In the genomic region with DNA sequence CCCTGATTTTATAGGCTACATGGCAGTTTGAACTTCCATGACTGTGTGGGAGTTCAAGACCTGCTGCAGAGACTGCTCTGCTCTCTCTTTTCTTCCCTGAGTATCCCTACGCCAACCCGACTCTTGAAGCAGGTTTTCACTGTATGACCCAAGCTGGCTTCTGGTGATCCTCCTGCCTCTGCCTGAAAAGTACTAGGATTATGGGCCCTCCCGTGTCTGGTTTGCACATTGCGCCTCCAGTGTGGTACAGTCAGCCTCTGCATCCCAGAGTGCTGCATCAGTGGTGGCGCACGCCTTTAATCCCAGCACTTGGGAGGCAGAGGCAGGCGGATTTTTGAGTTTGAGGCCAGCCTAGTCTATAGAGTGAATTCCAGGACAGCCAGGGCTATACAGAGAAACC, we compare ENCODE assay signal across 9 mouse cellular contexts. TPM values are rescaled to one million over a fixed set of nuclear protein-coding genes. Genes with fewer than 3 reads are reported as not detected.
A peak's percentile ranks its signal among the peaks of the same experiment; 100 is the strongest.
DNase-seq lines count a peak whose midpoint lies in the region; ATAC-seq and TF ChIP-seq lines count a peak whose summit lies in the region.
"Had no signal": no experiment of that assay in that cellular context is flagged by ENCODE, and none has a peak within 500 bp of the region (broad histone marks: within the 10 kb centered on the region; RNA-seq: fewer than 3 reads in every experiment).

No protein-coding gene starts in this region.

- 92% methylated on average over 7 of the region's 7 CpGs for WGBS in forebrain, embryonic 14.5 days
- WGBS in liver, embryonic 13.5 days (ENCODE audit: insufficient replicate concordance), result 87% methylated on average over 7 of the region's 7 CpGs

- no peaks in the 10 kb centered on the region for H3K27me3 ChIP-seq in forebrain, embryonic 14.5 days (replicated peaks; ENCODE audit: control insufficient read depth, insufficient read depth, low read length)
- no peaks in the 10 kb centered on the region for H3K27me3 ChIP-seq in liver, embryonic 13.5 days

- peak overlapping the region; percentile 84; the same call in 1 of the 2 replicates for H3K9ac ChIP-seq in forebrain, embryonic 14.5 days (ENCODE audit: low read length)
- H3K9ac ChIP-seq in liver, embryonic 13.5 days, result no peak overlapping the region

- no peak for ATAC-seq in forebrain, embryonic 14.5 days
- no peak for ATAC-seq in liver, embryonic 13.5 days (ENCODE audit: low read depth)

- H3K4me2 ChIP-seq in forebrain, embryonic 14.5 days (ENCODE audit: low read length), result peak overlapping the region; percentile 93
- H3K4me2 ChIP-seq in liver, embryonic 13.5 days, result peak overlapping the region; percentile 95

- H3K27ac ChIP-seq in gastrocnemius, adult 2 months, result no peak overlapping the region
- H3K27ac ChIP-seq in forebrain, embryonic 14.5 days (ENCODE audit: low read depth, low read length), result no peak overlapping the region
- H3K27ac ChIP-seq in liver, embryonic 13.5 days, result no peak overlapping the region

- intact Hi-C loops in gastrocnemius, adult 2 months (cut with DNase I), result loop anchor here (5.0 to 10.0 kb wide), 2 partner anchors 47 to 105 kb away; a partner anchor contains a TSS
- intact Hi-C loops in gastrocnemius, postnatal 36 days (cut with DNase I), result loop anchor here (5.0 kb wide), 1 partner anchor 63 kb away; no protein-coding TSS in a partner anchor
- intact Hi-C loops in left cerebral cortex, postnatal 25 days (cut with DNase I), result loop anchor here (2.0 kb wide), 1 partner anchor 51 kb away; no protein-coding TSS in a partner anchor

- H3K4me3 ChIP-seq in gastrocnemius, adult 2 months, result peak overlapping the region; percentile 80; the same call in 1 of the 2 replicates
- no peak overlapping the region for H3K4me3 ChIP-seq in forebrain, embryonic 14.5 days (ENCODE audit: low read depth, low read length)
- H3K4me3 ChIP-seq in liver, embryonic 13.5 days (replicated peaks), result peak overlapping the region; percentile 79

- H3K9me3 ChIP-seq in forebrain, embryonic 14.5 days (replicated peaks; ENCODE audit: control insufficient read depth, low read length), result no peaks in the 10 kb centered on the region
- no peaks in the 10 kb centered on the region for H3K9me3 ChIP-seq in liver, embryonic 13.5 days (replicated peaks)

- no peak for TF ChIP-seq CTCF in gastrocnemius, adult 2 months (IDR thresholded peaks at IDR 0.05)

- H3K36me3 ChIP-seq in forebrain, embryonic 14.5 days (ENCODE audit: control insufficient read depth, insufficient read depth, low read length), result no peaks in the 10 kb centered on the region
- H3K36me3 ChIP-seq in liver, embryonic 13.5 days, result no peaks in the 10 kb centered on the region

- H3K4me1 ChIP-seq in forebrain, embryonic 14.5 days (ENCODE audit: control insufficient read depth, insufficient read depth, low read length), result peaks cover 10% of the 10 kb centered on the region
- H3K4me1 ChIP-seq in liver, embryonic 13.5 days (replicated peaks), result peaks cover 32% of the 10 kb centered on the region

- no peak for DNase-seq in gastrocnemius, adult 2 months
- DNase-seq in gastrocnemius, postnatal 36 days, result no peak
- peak; percentile 42 for DNase-seq in 416B (ENCODE audit: low read depth)
- DNase-seq in forebrain, embryonic 14.5 days (ENCODE audit: low spot score), result no peak
- no peak for DNase-seq in liver, embryonic 13.5 days
- DNase-seq in left cerebral cortex, postnatal 25 days (ENCODE audit: low spot score in 2 of 2), result no peak
- DNase-seq in gastrocnemius, adult 18-20 months (ENCODE audit: low spot score), result no peak
- DNase-seq in lung, postnatal 25 days (ENCODE audit: low spot score), result no peak
- DNase-seq: adrenal gland, postnatal 14 days had no signal

RNA-seq across cellular contexts. Expression of a gene that starts 1.6 kb away (rescaled TPM):
- 1 to 10 TPM; 6.2 to 9.9 TPM for total RNA-seq in gastrocnemius, adult 2 months (2021)
- 1 to 10 TPM; 6.4 to 8.8 TPM for total RNA-seq in gastrocnemius, postnatal 36 days (2021)
- polyA plus RNA-seq in forebrain, embryonic 14.5 days (2014; fragmentation: Nextera tagmentation; extraction: Ambion mirVana), result 34.2 and 42.5 TPM in 2 replicates
- 39.5 and 45.2 TPM in 2 replicates for polyA plus RNA-seq in liver, embryonic 13.5 days (2015; fragmentation: Nextera tagmentation; extraction: Ambion mirVana)
- 10 to 100 TPM; 18.4 to 18.8 TPM for total RNA-seq in left cerebral cortex, postnatal 25 days (2021)
- total RNA-seq in gastrocnemius, adult 18-20 months (2021), result 1 to 10 TPM; 9.0 to 9.4 TPM

RNA-seq across cellular contexts. Expression of a gene that starts 1.6 kb away (rescaled TPM):
- total RNA-seq in gastrocnemius, adult 2 months (2021), result 1 to 10 TPM; 1.7 to 2.1 TPM
- 1 to 10 TPM; 1.5 to 1.7 TPM for total RNA-seq in gastrocnemius, postnatal 36 days (2021)
- 2.1 and 2.3 TPM in 2 replicates for polyA plus RNA-seq in forebrain, embryonic 14.5 days (2014; fragmentation: Nextera tagmentation; extraction: Ambion mirVana)
- 1.3 TPM in 2 replicates for polyA plus RNA-seq in liver, embryonic 13.5 days (2015; fragmentation: Nextera tagmentation; extraction: Ambion mirVana)
- 1 to 10 TPM; 6.7 to 7.4 TPM for total RNA-seq in left cerebral cortex, postnatal 25 days (2021)
- total RNA-seq in gastrocnemius, adult 18-20 months (2021), result 1 to 10 TPM; 1.9 to 2.2 TPM

RNA-seq across cellular contexts. Expression of a gene that starts 7.9 kb away (rescaled TPM):
- total RNA-seq in gastrocnemius, adult 2 months (2021), result not detected
- not detected for total RNA-seq in gastrocnemius, postnatal 36 days (2021)
- polyA plus RNA-seq in forebrain, embryonic 14.5 days (2014; fragmentation: Nextera tagmentation; extraction: Ambion mirVana), result 0.36 and 0.57 TPM in 2 replicates
- polyA plus RNA-seq in liver, embryonic 13.5 days (2015; fragmentation: Nextera tagmentation; extraction: Ambion mirVana), result not detected in 2 replicates
- under 1 TPM; 0.64 to 0.87 TPM for total RNA-seq in left cerebral cortex, postnatal 25 days (2021)
- total RNA-seq in gastrocnemius, adult 18-20 months (2021), result not detected

RNA-seq across cellular contexts. Expression of a gene that starts 46.7 kb away (rescaled TPM):
- total RNA-seq in gastrocnemius, adult 2 months (2021), result under 1 TPM; 0.41 to 0.73 TPM
- total RNA-seq in gastrocnemius, postnatal 36 days (2021), result under 1 TPM; 0.51 to 0.72 TPM
- 0.16 and 0.25 TPM in 2 replicates for polyA plus RNA-seq in forebrain, embryonic 14.5 days (2014; fragmentation: Nextera tagmentation; extraction: Ambion mirVana)
- polyA plus RNA-seq in liver, embryonic 13.5 days (2015; fragmentation: Nextera tagmentation; extraction: Ambion mirVana), result 0.83 and 1.0 TPM in 2 replicates
- total RNA-seq in left cerebral cortex, postnatal 25 days (2021), result under 1 TPM; 0.18 to 0.64 TPM
- 1 to 10 TPM in 1 of 2 experiments, under 1 TPM in 1; 0.57 to 1.5 TPM for total RNA-seq in gastrocnemius, adult 18-20 months (2021)

RNA-seq across cellular contexts. Expression of a gene that starts 51.2 kb away (rescaled TPM):
- total RNA-seq in gastrocnemius, adult 2 months (2021), result 10 to 100 TPM; 17.1 to 17.9 TPM
- total RNA-seq in gastrocnemius, postnatal 36 days (2021), result 10 to 100 TPM; 14.9 to 15.5 TPM
- 9.2 and 13.0 TPM in 2 replicates for polyA plus RNA-seq in forebrain, embryonic 14.5 days (2014; fragmentation: Nextera tagmentation; extraction: Ambion mirVana)
- polyA plus RNA-seq in liver, embryonic 13.5 days (2015; fragmentation: Nextera tagmentation; extraction: Ambion mirVana), result 1.3 and 1.6 TPM in 2 replicates
- 10 to 100 TPM; 76.2 to 78.6 TPM for total RNA-seq in left cerebral cortex, postnatal 25 days (2021)
- 10 to 100 TPM; 18.5 to 20.8 TPM for total RNA-seq in gastrocnemius, adult 18-20 months (2021)
